Mouse (Mus musculus): ENCODE measurements around the gene Antxr1. TPM values are rescaled to one million over a fixed set of nuclear protein-coding genes. Genes with fewer than 3 reads are reported as not detected.

Gene Antxr1
- polyA plus RNA-seq (2015; fragmentation: Nextera tagmentation; extraction: Ambion mirVana), result 4.7 and 5.5 TPM in 2 replicates

GRCm38 (mm10) chr6:87335091-87335934 is at the start of gene Antxr1:
Antxr1 (minus strand) TSS chr6:87335821.

GRCm38 (mm10) chr6:87373057-87373456 is 37.4 kb upstream of the Antxr1 start, which contains the start of gene Gkn2:
Gkn2 (plus strand) TSS chr6:87373357.

GRCm38 (mm10) chr6:87350829-87351228 is 15.2 kb upstream of the Antxr1 start, which contains the start of gene Gkn1:
Gkn1 (minus strand) TSS chr6:87350942.

GRCm38 (mm10) chr6:87104123-87104796 is 231.4 kb downstream of the Antxr1 start, which contains the start of gene D6Ertd527e:
D6Ertd527e (plus strand) TSS chr6:87104746.

Other genes with a start within 250 kb of the Antxr1 start
- 0.13 and 0.23 TPM in 2 replicates for gene D6Ertd527e, start 231.1 kb downstream of the Antxr1 start, polyA plus RNA-seq (2015; fragmentation: Nextera tagmentation; extraction: Ambion mirVana)
- 0.17 and 0.33 TPM in 2 replicates for gene Gkn1, start 15.1 kb upstream of the Antxr1 start, polyA plus RNA-seq (2015; fragmentation: Nextera tagmentation; extraction: Ambion mirVana)
- gene Gkn2, start 37.5 kb upstream of the Antxr1 start, polyA plus RNA-seq (2015; fragmentation: Nextera tagmentation; extraction: Ambion mirVana), result 0.35 and 0.88 TPM in 2 replicates
- gene Gkn3, start 53.1 kb upstream of the Antxr1 start, polyA plus RNA-seq (2015; fragmentation: Nextera tagmentation; extraction: Ambion mirVana), result 1.1 TPM in 2 replicates
- gene Bmp10, start 93.2 kb upstream of the Antxr1 start, polyA plus RNA-seq (2015; fragmentation: Nextera tagmentation; extraction: Ambion mirVana), result 0.04 and 0.05 TPM in 2 replicates
- gene Arhgap25, start 197.4 kb upstream of the Antxr1 start, polyA plus RNA-seq (2015; fragmentation: Nextera tagmentation; extraction: Ambion mirVana), result 2.2 and 3.8 TPM in 2 replicates

Measured in urinary bladder, postnatal 0 days (tissue).